Mouse (Mus musculus) activated CD4-positive, CD25-positive, alpha-beta regulatory T cell (primary cell): ENCODE results near the gene Dusp21. TPM values are rescaled to one million over a fixed set of nuclear protein-coding genes. Genes with fewer than 3 reads are reported as not detected.

Experiments
- polyA plus RNA-seq, 2 experiments: library from polyadenylated mRNA; unstranded; fragments of 100-300 nt; shearing (Covaris generic); gene quantifications; one replicate each; pipeline ENCODE4 v1.2.1; 2017

The Dusp21 gene
- not detected for polyA plus RNA-seq

DNA sequence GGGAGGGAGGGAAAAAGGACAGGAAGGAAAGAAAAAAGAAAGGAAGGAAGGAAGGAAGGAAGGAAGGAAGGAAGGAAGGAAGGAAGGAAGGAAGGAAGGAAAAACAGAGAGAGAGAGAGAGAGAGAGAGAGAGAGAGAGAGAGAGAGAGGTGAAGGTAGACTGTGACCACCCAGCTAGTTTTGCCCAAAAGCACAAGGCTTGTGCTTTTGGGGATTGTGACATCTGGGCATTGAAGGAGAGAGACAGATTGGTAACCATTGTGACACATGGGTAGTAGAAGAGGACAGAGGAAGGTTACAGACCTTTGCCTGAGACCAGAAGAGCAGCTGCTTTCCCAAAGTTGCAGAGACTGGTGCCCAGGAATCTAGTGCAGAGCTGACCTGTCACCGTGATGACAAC, at the start of gene Dusp21:
Gene Dusp21 (plus strand): TSS at position 301 of the 400 bp plus-strand sequence.

DNA sequence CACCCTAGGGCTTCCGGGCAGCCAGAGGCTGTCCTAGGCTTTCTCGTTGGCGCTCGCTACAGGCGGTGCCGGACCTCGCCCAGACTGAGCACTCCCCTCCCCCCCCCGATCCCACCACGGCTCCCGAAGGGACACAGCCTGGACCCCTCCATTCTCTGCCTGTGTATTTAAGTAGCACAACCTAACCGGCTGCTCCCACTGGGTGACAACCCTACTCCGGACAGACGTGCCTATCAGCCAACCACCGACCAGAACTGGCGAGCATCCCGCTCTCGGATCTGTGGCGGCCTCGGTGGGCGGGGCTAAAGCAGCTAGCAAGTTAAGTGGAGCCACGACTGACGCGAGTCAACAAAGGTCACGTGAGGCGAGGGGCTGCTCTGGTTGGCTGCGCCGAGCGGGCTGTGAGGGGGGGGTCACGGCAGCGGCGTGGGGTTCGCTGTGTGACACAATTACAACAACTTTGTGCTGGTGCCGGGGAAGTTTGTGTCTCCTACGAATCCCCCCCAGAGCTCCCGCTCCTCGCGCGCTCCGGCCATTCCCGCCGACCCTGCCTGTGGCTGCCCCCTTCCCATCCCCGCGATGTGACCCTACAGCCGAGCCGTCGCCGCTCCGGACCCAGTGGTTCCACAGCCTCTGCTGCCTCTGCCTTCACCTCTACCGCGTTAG, 16.7 kb downstream of the Dusp21 start, which contains the start of gene Kdm6a:
Gene Kdm6a (plus strand): TSS at position 384 of the 666 bp plus-strand sequence.

Other genes starting within 250 kb of the Dusp21 start
- gene Kdm6a, start 16.7 kb downstream of the Dusp21 start, polyA plus RNA-seq, result 10 to 100 TPM; 32.9 to 38.0 TPM